Mouse (Mus musculus): ENCODE measurements around the gene Fam126a.

Gene Fam126a

GRCm38 (mm10) chr5:23987792-23988191 is 42.7 kb downstream of the Fam126a start:
- DNase-seq = no peak

DNA sequence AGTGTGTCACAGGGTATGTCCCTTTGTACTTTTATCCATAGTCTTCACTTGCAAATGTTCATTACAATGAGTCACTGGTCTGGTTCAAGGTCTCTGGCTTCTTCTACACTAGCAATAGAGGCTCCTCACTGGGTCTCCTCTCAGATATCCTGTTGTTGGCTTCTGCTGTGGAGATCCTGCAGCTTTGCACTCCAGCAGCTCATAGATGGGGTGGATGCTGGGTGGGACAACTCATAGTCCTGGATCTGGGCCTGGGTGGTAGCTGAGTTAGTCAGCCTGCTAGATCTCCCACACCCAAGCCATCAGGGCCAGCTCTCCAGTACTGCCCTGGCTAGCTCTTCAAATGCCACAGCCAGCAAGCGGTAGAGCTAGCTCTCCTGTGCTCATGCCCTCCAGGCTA is 48.4 kb downstream of the Fam126a start:
- DNase-seq = no peak

DNA sequence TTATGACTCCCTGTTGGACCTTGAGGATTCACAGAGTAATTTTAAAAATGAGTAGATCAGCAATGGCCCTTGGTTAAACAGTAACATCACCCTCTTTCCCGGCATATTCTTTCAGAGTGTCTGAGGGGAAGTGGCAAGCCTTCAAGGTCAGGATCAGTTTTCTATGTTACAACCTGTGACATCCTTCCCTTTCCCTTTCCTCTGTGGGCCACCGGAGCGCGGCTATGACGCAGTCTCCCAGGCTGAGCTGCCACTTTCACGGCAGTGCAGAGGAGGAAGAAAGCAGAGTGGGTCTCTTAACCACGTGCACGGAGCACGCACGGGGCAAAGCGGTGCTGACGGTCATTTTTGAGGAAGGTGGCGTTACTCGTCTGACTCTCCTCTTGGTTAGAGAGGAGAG is 52.0 kb downstream of the Fam126a start:
- DNase-seq = peak; percentile 21 to 38

DNA sequence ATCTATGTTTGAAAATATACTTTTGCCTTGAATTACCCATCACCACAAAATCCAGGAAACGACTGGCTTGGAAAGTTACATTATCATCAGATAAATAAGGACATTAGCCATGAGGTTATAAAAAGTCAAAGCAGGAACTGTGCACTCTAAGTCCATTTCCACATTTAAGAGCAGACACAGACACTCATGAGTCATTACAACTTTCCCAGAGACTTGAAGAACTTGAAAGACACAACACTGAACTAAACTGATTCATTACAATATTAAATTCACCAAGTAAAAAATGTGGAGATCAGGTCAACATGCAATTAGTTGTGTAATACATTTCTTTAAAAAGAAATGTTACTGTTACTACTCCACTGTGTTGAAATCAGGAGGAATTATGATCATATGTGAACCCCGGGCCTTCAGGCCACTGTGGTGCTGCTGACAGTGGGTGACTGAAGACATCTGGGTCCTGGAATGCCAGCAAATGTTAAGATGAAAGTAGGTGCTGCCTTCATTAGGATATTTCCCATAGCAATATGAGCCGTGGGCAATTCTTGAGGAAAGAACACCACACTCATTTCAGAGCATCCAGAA is 55.4 kb downstream of the Fam126a start:
- DNase-seq = no peak

- DNase-seq = no peak
Measured at GRCm38 (mm10) chr5:23967705-23968104, 62.8 kb downstream of the Fam126a start.

- no peak for DNase-seq
Measured at GRCm38 (mm10) chr5:23964599-23965165, 65.8 kb downstream of the Fam126a start.

DNA sequence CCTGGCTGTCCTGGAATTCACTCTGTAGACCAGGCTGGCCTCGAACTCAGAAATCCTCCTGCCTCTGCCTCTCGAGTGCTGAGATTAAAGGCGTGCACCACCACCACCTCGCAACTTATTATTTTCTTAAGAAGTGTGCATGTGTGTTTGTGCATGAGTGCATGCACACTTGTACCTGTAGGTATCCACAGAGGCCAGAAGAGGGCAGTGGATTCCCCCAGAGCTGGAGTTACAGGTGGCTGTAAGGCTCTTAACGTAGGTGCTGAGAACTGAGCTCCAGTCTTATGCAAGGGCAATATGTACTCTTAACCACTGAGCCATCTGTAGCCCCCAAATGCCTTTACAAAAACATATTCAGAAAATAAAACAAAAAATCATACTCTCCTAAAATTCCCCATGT is 77.4 kb downstream of the Fam126a start:
- DNase-seq = no peak

DNA sequence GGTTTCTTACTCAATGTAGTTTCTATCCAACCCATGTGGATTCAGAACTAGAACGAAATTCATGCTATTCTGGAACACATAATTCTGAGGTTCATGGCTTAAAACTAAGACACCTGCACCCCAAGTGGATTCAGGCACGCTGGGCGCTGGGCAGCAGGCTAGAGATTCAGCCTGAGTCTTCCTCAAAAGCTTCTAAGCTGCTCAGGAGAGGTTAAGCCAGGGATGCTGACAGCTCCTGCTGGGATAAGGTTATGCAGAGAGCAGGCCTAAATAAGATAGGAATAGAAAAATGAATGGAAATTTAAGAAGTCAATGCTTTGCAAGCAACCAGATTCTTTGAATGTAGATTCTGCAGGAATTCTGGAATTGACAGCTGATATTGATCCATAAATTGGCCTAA is 82.4 kb downstream of the Fam126a start:
- no peak for DNase-seq

DNA sequence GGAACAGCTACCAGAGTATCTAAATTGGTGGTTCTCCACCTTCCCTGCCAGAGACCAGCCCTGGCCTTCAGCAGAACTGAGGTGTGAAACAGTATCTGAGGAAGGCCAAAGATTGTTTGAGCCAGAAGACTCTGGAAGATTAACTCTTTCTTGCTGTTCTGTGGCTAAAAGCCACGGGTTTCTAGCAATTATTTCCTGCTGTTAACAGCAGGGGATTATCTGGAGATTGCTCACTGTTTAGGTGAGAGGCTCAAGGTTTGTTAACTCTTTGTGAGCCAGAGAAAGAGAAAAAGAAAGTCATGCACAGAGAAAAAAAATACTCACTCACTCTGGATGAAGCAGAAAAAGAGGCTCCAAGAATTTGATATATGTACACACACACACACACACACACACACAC is 85.4 kb downstream of the Fam126a start:
- no peak for DNase-seq

- DNase-seq = no peak
Measured at GRCm38 (mm10) chr5:23943534-23943933, 87.0 kb downstream of the Fam126a start.

DNA sequence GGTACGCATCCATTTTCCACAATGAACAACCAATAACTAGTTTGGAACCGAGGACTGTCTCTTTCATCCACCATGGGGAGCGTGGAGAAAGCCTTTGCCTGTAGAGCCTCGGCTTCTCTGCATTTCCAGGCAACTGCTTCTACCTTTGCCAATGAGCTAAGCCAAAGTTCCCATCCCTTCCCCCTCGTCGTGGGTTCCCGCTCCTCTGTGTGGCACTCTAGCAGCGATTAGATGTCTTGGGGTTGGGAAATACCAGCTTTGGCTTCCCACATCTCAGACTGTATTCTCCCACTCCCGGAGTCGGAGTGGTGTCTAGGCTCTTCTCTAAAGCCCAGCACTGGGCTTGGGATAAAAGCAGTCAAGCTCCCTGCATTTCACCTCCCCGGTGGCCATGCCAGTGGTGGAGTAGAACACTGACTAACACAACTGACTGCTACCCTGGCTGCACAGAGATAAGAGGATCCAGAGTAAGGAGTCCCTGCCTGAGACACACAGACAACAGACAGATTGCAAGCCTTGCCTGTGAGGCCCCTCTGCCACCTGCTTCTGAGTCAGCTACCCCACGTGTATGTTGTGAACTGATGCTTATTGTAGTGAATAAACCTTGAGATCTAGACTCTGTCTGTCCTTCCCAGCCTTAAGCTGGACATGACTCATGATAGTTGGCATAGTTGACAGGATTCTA is 106.9 kb downstream of the Fam126a start:
- no peak for DNase-seq

DNA sequence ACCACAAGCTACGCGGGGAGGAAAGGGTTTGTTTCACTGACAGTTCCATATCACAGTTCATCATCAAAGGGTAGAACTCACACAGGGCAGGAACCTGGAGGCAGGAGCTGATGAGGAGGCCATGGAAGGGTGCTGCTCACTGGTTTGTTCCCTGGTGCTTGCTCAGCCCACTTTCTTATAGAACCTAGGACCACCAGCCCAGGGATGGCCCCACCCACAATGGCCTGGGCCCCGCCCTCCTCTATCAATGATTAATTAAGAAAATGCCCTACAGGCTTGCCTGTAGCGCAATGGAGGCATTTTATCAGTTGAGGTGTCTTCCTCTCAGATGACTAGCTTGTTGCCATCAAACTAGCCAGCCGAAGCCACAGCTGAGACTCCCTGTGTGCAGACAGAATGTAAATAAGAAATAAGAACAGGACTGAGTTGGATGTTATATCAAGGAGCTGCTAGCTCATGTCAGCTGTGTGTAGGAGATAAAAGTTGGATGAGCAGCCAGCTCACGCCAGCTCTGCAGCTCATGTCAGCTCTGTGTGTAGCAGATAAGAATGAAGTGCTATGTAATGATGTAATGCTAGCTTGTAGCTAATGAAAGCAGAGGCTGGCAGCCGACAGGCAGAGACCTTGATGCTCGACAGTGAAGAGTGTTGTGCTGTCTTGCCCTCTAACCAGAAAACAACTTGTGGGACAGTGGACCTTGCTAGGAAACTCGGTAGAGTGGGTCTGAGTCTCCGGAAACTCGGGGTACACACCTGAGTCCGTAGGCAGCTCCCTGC is 107.8 kb downstream of the Fam126a start:
- no peak for DNase-seq

- no peak for DNase-seq
Measured at GRCm38 (mm10) chr5:23921316-23921715, 109.2 kb downstream of the Fam126a start.

GRCm38 (mm10) chr5:23919892-23920731 is 110.4 kb downstream of the Fam126a start:
- DNase-seq = no peak

DNA sequence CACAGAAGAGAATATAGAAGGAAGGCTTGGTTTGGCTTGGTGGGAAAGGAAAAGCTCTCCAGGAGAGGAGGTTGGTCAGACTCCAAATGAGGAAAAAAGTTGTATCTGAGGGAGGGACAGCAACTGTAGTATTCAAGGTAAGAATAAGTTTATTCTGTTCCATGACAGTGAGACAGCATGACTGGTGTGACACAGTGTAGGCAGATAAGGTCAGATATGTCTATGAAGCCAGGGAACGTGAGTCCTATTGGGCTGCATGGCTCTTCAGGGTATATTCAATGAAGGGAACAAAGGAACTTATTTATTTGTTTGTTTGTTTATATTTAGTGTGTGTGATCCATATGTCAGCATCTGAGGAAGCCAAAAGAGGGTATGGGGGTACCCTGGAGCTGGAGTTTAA is 113.2 kb downstream of the Fam126a start:
- no peak for DNase-seq

DNA sequence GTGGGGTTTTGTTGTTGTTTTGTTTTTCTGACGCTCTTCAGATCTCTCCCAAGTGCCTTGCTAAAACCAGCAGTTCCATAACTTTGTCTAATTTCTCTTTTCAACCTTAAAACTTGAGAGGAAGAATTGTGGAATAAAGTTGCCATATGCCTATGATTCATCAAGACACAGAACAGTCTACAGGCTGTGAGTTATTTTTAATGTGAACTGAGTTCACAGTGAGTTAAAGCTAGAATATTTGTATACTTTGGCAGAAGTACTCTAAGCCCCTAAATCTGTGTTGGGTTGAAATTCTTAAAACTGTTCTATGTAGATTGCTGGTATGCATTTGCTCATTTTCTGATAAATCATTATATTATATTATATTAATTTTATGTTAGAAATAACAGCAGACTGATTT is 118.9 kb downstream of the Fam126a start:
- DNase-seq = no peak

GRCm38 (mm10) chr5:23909256-23909655 is 121.2 kb downstream of the Fam126a start:
- DNase-seq = no peak

- peak in 1 of 2 experiments; percentile 6 for DNase-seq
Measured at GRCm38 (mm10) chr5:23908486-23909090, 121.9 kb downstream of the Fam126a start.

GRCm38 (mm10) chr5:23902221-23902620 is 128.3 kb downstream of the Fam126a start:
- DNase-seq = no peak

- DNase-seq = no peak
Measured at GRCm38 (mm10) chr5:23900190-23900589, 130.3 kb downstream of the Fam126a start.

DNA sequence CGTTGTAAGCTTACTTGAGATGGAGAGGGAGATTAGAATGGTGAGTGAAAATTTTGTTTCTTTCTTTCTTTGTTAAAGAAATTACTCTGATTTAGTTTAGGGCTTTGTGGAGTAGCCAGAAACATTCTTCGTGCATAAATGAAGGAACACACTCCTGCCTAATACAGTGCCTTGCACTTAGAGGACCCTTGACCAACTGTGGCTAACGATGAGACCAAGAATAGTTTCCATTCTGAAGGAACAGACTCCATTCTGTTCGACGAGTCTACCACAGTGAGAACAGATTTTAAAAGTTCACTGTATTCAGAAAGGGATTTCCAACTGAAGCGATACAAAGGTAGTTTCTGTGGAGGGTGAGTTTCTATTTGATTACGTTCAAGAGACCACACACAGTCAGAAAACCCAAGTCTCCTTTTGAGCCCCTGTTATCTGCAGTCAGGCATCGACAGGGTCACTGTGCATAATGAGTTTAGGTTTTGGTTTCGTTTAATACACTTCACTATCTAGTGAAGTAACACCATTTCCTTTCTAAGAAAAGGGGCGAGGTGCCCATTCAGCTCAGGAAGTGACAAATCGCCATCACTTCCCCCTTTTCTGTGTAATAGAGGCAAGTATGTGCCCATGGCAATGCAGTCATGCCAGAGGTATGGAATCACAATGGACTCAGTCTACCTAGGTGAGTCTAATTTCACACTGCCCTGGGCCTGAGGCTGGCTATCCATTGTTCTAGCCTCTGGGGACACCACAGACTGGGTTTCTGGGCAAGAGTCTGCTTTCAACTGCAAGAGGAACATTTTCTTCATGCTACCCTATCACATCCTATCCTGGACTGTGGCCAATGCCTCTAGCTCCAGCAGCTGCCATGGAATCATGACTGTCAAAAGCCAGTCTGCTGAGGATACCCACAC is 136.4 kb downstream of the Fam126a start:
- DNase-seq = peak; percentile 44 to 46
